Mouse (Mus musculus): ENCODE data around the gene Tubgcp2. TPM values are rescaled to one million over a fixed set of nuclear protein-coding genes. Genes with fewer than 3 reads are reported as not detected.

Tubgcp2 gene
- 47.4 and 54.2 TPM in 2 replicates for total RNA-seq (2017)

DNA sequence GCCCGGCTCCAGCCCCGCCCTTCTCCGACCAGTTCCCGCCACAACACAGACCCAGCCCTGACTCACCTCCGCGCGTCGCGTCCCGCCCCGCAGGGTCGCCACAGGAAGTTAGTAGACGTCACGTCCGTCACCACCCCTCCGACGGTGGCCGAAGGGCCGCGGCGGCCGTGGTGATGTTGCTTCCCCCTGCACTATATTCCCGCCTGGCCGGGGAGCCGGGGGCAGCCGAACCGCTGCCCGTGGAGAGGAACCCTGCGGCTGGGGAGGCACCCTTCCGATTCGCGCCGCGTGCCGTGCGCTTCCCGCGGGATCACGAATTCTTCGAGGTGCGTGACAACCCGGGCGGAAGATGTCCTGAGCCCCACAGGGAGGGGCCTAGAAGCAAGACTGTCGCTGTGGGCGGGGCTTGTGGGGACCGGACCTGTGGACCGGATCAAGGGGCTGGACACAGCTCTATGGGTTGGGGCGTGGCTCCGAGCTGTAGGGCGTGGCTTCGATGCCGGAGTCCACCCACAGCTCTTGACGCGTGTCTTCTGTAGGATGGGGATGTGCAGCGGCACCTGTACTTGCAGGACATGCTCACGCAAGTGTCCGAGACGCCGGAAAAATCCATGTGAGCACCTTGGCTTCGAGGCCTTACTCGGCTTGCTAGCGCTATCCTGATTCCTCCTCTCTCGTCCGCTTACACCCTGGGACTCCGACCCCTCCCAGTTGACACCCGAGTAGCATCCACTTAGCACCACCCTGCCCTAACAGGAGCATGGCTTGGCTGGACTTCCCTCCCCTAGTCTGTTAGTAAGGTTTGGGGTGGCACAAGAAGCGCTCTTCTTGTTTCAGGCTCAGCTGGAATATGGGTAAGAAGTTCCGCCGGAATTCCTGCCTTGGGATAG is at the start of gene Tubgcp2, which contains the start of gene Zfp511:
TSS of gene Tubgcp2 (minus strand) at position 389 of the 890 bp plus-strand sequence.
TSS of gene Zfp511 (plus strand) at position 111 of the 890 bp plus-strand sequence.
- ATAC-seq (replicated peaks; ENCODE audit: low read depth, poor library complexity, severe bottlenecking): peak; percentile 90

GRCm38 (mm10) chr7:140082242-140082678 is 45.8 kb upstream of the Tubgcp2 start, which contains the start of gene Caly:
Gene Caly (minus strand): TSS chr7:140082548.
- ATAC-seq (replicated peaks; ENCODE audit: low read depth, poor library complexity, severe bottlenecking): peak; percentile 55

- no peak for ATAC-seq (replicated peaks; ENCODE audit: low read depth, poor library complexity, severe bottlenecking)
Observed at GRCm38 (mm10) chr7:140081408-140082241, 45.2 kb upstream of the Tubgcp2 start.

- peak; percentile 63 for ATAC-seq (replicated peaks; ENCODE audit: low read depth, poor library complexity, severe bottlenecking)
Observed at GRCm38 (mm10) chr7:140080503-140081156, 44.2 kb upstream of the Tubgcp2 start.

- peak; percentile 70 for ATAC-seq (replicated peaks; ENCODE audit: low read depth, poor library complexity, severe bottlenecking)
Observed at GRCm38 (mm10) chr7:140078711-140079110, 42.2 kb upstream of the Tubgcp2 start.

GRCm38 (mm10) chr7:140077698-140078097 is 41.2 kb upstream of the Tubgcp2 start:
- ATAC-seq (replicated peaks; ENCODE audit: low read depth, poor library complexity, severe bottlenecking): no peak

DNA sequence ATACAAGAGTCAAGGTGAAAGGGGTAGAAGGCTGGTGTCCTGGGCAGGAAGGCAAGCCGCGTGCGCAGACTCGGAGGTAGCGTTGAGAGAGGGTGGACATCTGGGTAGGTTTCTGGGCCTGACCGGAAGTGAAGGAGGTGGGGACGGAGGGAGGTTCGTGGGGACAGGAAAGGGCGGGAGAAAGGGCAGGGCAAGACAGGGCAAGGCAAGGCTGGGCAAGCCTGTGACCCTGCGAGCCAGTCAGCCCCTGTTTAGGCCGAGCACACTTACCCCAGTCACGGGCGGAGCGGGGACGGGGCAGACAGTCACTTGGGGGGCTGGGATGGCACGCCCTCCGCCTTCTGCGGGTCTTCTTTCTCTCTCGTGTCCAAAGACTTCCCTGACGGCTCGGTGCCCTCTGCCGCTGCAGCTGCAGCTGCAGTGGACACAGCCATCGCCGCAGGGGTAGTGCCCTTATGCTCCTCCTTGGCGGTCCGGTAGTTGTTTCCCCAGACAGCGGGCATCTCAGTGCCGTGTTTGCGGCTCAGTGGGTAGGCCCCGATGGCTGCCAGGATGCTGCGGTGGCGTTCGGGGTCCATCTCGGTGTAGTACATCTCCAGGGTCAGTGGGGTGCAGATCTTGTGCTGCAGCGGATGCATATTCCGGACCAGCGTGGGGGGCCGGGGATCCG is 33.7 kb upstream of the Tubgcp2 start:
- peak; percentile 32; the same call in 1 of the 2 replicates for ATAC-seq (replicated peaks; ENCODE audit: low read depth, poor library complexity, severe bottlenecking)

GRCm38 (mm10) chr7:140067397-140067796 is 30.9 kb upstream of the Tubgcp2 start:
- no peak for ATAC-seq (replicated peaks; ENCODE audit: low read depth, poor library complexity, severe bottlenecking)

- ATAC-seq (replicated peaks; ENCODE audit: low read depth, poor library complexity, severe bottlenecking): peak; percentile 71
Observed at GRCm38 (mm10) chr7:140063092-140063491, 26.6 kb upstream of the Tubgcp2 start.

DNA sequence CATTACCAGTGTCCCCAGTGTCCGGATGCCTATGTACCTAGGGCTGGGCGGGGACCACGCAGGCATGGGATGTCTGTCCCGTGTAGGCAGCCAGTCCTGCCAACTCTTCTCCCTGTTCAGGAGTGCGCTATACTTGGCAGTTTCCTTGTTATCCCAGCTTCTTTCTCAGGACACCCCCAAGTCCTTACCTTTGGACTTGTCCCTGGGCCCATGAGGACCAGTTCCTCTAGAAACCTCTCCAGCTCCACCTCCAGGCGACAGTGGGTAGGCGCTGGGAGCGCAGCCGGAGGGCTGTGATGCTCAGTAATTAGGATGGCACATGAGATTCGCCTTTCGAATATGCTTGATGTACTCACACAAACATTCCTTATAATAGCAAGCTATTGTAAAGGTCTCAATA is 25.8 kb upstream of the Tubgcp2 start:
- peak; percentile 51; the same call in 1 of the 2 replicates for ATAC-seq (replicated peaks; ENCODE audit: low read depth, poor library complexity, severe bottlenecking)

GRCm38 (mm10) chr7:140061832-140062130 is 25.3 kb upstream of the Tubgcp2 start:
- no peak for ATAC-seq (replicated peaks; ENCODE audit: low read depth, poor library complexity, severe bottlenecking)

DNA sequence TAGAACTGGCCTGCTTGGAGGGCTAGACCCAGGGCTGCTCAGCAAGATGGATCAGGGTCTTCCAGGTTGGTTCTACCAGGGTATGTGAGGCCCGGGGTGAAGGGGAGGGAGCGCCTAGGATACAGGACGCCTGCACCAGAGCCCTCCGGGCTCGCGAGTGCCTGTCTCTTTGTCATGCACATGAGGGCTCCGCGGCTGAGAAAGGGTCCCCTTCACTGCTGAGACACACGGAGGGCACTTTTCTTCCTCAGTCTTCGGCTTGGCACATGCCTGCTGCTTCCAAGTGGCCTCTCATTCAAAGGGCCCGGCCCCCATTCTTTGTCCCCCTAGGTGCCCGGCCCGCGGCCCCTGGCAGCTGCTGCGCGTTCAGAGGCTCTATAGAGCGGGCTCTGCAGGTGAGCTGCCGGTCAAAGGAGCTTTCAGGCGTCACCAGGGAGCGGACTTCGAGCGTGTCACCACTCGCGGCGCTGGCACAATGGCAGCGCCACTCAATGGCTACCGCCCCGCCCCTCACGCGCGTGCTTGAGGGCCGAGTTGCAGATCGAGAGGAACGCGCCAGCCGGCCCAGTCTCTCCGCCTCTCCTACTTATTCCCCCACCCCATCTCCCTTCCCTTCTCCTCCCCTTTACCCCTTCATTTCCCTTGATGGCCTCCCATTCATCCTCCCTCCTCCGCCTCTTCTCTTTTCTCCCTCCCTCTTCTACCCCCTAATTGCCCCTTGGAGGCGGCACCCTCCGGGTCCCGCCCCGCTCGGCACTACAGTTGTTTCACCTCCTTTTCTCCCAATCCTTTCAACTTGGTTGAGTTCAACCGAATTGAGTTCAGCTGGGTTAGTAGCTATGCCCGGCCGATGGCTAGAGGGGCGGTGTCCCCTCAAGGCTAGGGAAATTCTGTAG is 24.7 kb upstream of the Tubgcp2 start:
- peak; percentile 34 for ATAC-seq (replicated peaks; ENCODE audit: low read depth, poor library complexity, severe bottlenecking)

- no peak for ATAC-seq (replicated peaks; ENCODE audit: low read depth, poor library complexity, severe bottlenecking)
Observed at GRCm38 (mm10) chr7:140059601-140060000, 23.1 kb upstream of the Tubgcp2 start.

GRCm38 (mm10) chr7:140058528-140058927 is 22.1 kb upstream of the Tubgcp2 start:
- no peak for ATAC-seq (replicated peaks; ENCODE audit: low read depth, poor library complexity, severe bottlenecking)

- peak; percentile 34 for ATAC-seq (replicated peaks; ENCODE audit: low read depth, poor library complexity, severe bottlenecking)
Observed at GRCm38 (mm10) chr7:140057413-140058407, 21.2 kb upstream of the Tubgcp2 start.

DNA sequence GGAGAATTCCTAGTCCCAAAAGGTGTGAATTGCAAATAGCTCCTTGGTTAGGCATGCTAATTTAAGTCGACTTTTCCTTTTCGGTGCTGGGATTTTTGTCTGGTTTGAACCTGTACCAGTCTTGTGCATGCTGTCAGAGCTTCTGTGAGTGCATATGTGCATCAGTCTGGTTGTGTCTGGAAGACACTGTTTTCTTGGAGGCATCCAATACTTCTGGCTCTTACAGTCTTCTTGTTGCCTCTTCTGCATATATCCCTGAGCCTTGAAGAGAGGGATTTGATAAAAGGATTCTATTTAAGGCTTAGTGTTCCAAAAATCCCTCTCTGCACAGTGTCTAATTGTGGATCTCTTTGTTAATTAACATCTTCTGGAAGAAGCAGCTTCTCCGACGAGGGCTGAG is 17.7 kb upstream of the Tubgcp2 start:
- no peak for ATAC-seq (replicated peaks; ENCODE audit: low read depth, poor library complexity, severe bottlenecking)

DNA sequence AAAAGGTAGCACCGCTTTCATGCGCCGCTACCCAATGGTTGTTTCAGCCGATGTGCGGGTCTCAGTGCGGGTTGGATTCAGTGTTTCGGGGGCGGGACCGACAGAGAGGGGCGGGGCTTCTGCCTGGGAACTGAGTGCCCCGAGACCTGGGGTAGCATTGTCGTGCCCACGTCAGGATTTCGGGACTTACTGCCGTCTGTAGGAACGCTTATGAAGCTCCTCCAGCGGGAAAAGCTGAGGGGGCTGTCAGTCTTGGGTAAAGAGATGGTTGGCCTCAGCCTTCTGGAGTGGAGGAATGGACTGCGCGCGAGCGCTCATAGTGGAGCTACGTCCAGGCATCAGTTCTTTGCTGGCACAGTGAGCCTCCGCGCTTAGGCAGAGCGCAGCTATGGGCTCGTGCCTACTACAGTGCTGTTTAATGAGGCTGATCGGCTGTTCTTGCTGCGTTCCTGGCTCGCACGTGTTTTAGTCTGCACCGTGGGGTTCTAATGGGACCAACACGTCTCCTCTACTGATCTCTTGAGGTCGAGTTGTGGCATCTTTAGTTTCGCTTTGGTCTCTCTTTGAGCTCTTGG is 12.7 kb upstream of the Tubgcp2 start:
- peak; percentile 59 for ATAC-seq (replicated peaks; ENCODE audit: low read depth, poor library complexity, severe bottlenecking)
